Mouse (Mus musculus) liver, postnatal 0 days (tissue): ENCODE results near the gene Fbxl19. TPM values are rescaled to one million over a fixed set of nuclear protein-coding genes. Genes with fewer than 3 reads are reported as not detected.
A peak's percentile ranks its signal among the peaks of the same experiment; 100 is the strongest.

Experiments
- ATAC-seq: fragments of 200-750 bp; cut with Nextera tagmentation; 2 replicates; pipeline ENCODE4 v1.8.0; 2017; ENCODE audit warnings: mild to moderate bottlenecking, moderate library complexity
- DNase-seq: peaks from one replicate; pipeline ENCODE4 v3.0.0-alpha.2; 2016
- H3K27ac ChIP-seq: fragments of 300-500 bp; sonication (generic); 2 replicates; pipeline ENCODE4 v1.5.1; 2014; ENCODE audit warnings: antibody characterized with exemption, moderate library complexity, mild to moderate bottlenecking, low read depth
- H3K27me3 ChIP-seq: fragments of 300-500 bp; sonication (generic); 2 replicates; pipeline ENCODE4 v1.6.1; 2014; ENCODE audit warnings: low read length, control low read depth, mixed read lengths; ENCODE audit not compliant: insufficient read depth
- H3K36me3 ChIP-seq: fragments of 300-500 bp; sonication (generic); replicated peaks from 2 replicates; pipeline ENCODE4 v1.6.1; 2014; ENCODE audit warnings: mild to moderate bottlenecking, control low read depth, low read length, moderate library complexity, mixed read lengths; ENCODE audit not compliant: insufficient read depth
- H3K4me1 ChIP-seq: fragments of 300-500 bp; sonication (generic); 2 replicates; pipeline ENCODE4 v1.6.1; 2014; ENCODE audit warnings: antibody characterized with exemption, mild to moderate bottlenecking, control low read depth; ENCODE audit not compliant: insufficient read depth
- H3K4me2 ChIP-seq: fragments of 300-500 bp; sonication (generic); 2 replicates; pipeline ENCODE4 v1.6.1; 2014; ENCODE audit warnings: low read depth, mild to moderate bottlenecking, low read length, moderate library complexity, mixed read lengths
- H3K4me3 ChIP-seq: fragments of 300-500 bp; sonication (generic); 2 replicates; pipeline ENCODE4 v1.5.1; 2014; ENCODE audit warnings: low read depth, low read length
- H3K9ac ChIP-seq: fragments of 300-500 bp; sonication (generic); replicated peaks from 2 replicates; pipeline ENCODE4 v1.6.1; 2014; ENCODE audit warnings: mild to moderate bottlenecking, moderate library complexity
- H3K9me3 ChIP-seq: fragments of 300-500 bp; sonication (generic); 2 replicates; pipeline ENCODE4 v1.6.1; 2016; ENCODE audit warnings: mild to moderate bottlenecking, control low read depth, low read length, mixed read lengths
- CTCF ChIP-seq: sonication (generic); IDR thresholded peaks from 2 replicates; pipeline ENCODE4 v1.5.1; 2016; ENCODE audit warnings: antibody characterized with exemption, low read depth
- EP300 ChIP-seq: IDR thresholded peaks from 2 replicates; pipeline ENCODE4 v1.6.1; 2016; ENCODE audit warnings: antibody characterized with exemption, low read depth, mild to moderate bottlenecking
- WGBS: fragments of 180-500 bp; shearing (Covaris S2); extraction: QIAGEN DNeasy Blood & Tissue Kit; methylation state at CpG from one replicate; pipeline ENCODE4 v1.1.7; 2014; ENCODE audit not compliant: insufficient replicate concordance; 5-methylcytosine and 5-hydroxymethylcytosine counted together
- polyA plus RNA-seq: library from polyadenylated mRNA; unstranded; fragments of >200 nt; fragmentation: Nextera tagmentation; extraction: Ambion mirVana; gene quantifications from 2 replicates; pipeline ENCODE4 v1.2.1, GENCODE M21; 2015

Fbxl19 gene
- polyA plus RNA-seq, 1 experiment from 2014 or later = 1.6 TPM

- peak overlapping the region; percentile 85 for H3K9ac ChIP-seq
- DNase-seq (peak; percentile 24), ATAC-seq (no peak)
- H3K4me3 ChIP-seq = peak overlapping the region; percentile 84
- no peak for TF ChIP-seq CTCF
- TF ChIP-seq EP300 = no peak
- 32% methylated on average over 20 of the region's 22 CpGs for WGBS
- H3K36me3 ChIP-seq = 0 out of 2 replicates have a peak, but pooled peaks cover 9% of the 10 kb centered on the region
- H3K9me3 ChIP-seq = no peaks in the 10 kb centered on the region
- peaks cover 31% of the 10 kb centered on the region for H3K4me1 ChIP-seq
- no peaks in the 10 kb centered on the region for H3K27me3 ChIP-seq
- H3K4me2 ChIP-seq = peak overlapping the region; percentile 97
- H3K27ac ChIP-seq = peak overlapping the region; percentile 94
These were observed 37.0 kb upstream of the Fbxl19 start for GRCm38 (mm10) chr7:127707045-127707956.

DNA sequence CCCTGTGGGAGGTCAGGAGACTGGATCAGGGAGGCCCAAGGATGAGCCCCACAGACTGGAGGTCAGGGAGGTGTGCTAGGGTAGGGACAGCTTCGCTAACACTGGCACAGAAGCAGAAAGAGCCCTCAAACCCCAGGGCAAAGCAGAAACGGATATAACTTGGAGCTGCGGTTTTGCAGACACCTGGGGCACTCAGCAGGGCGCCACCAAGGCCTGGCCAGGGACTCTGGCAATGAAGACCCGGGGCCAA lies 36.5 kb upstream of the Fbxl19 start:
- peak overlapping the region; percentile 85 for H3K9ac ChIP-seq
- peak overlapping the region; percentile 84 for H3K4me3 ChIP-seq
- DNase-seq = no peak
- H3K4me2 ChIP-seq = peak overlapping the region; percentile 97
- 0% methylated on average over 5 of the region's 5 CpGs for WGBS
- no peaks in the 10 kb centered on the region for H3K9me3 ChIP-seq
- 0 out of 2 replicates have a peak, but pooled peaks cover 9% of the 10 kb centered on the region for H3K36me3 ChIP-seq
- TF ChIP-seq EP300 = no peak
- no peak for TF ChIP-seq CTCF
- peaks cover 37% of the 10 kb centered on the region for H3K4me1 ChIP-seq
- ATAC-seq = no peak
- H3K27me3 ChIP-seq = no peaks in the 10 kb centered on the region
- peak overlapping the region; percentile 94 for H3K27ac ChIP-seq

DNA sequence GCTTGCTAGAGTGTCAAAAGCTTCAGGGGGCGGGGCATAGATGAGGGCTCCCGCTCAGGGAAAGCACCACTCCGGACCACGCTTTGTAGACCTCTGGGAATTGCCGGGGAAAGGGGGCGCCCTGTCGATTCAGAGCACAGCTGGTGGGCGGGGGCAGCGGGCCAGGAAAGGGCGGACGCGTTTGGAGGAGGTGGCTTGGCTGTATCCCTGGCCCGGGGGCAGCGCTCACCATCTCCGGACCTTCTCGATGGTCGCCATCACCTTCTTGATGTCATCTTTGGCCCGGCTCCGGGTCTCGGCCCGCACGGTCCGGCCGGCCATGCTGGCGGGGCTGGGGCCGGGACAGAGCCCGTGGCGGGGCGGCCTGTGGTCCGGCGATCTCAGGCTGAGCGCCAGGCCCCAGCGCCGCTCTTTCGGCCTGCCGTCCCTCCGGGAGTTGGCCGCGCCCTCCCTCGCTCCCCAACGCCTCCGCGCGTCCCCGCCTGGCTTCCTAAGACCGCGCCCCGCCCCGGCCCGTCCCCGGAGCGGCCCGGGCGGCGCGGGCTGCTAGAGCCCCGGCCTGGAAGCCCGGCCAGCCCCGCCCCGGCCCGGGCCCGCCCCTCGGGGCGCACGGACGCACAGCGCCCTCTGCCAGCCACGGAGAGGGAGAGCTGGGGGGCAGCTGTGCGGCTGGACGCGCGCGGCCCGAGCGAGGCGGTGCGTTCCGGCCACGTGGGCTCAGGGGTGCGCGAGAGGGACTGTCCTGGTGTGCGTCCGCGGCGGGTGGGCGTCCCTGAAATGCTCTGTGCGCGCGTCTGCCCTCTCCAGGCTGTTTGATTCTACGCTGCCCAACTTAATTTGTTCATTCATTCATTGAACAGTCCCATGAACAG lies 35.9 kb upstream of the Fbxl19 start, which contains the start of gene Bcl7c:
Bcl7c (minus strand) TSS at position 727 of the 872 bp plus-strand sequence.
- peak within 1 kb of the TSS; percentile 97 for H3K4me2 ChIP-seq
- peak; percentile 81 for ATAC-seq
- H3K4me3 ChIP-seq = peak within 1 kb of the TSS; percentile 84
- H3K9ac ChIP-seq = peak within 1 kb of the TSS; percentile 85
- peak; percentile 90 for DNase-seq
- H3K36me3 ChIP-seq = 0 out of 2 replicates have a peak, but pooled peaks cover 9% of the 10 kb centered on the region
- H3K4me1 ChIP-seq = peaks cover 38% of the 10 kb centered on the region
- no peaks in the 10 kb centered on the region for H3K9me3 ChIP-seq
- no peak for TF ChIP-seq EP300
- TF ChIP-seq CTCF = peak; percentile 71
- H3K27ac ChIP-seq = peak within 1 kb of the TSS; percentile 94
- WGBS = under 1% methylated on average over 77 of the region's 90 CpGs
- H3K27me3 ChIP-seq = no peaks in the 10 kb centered on the region

DNA sequence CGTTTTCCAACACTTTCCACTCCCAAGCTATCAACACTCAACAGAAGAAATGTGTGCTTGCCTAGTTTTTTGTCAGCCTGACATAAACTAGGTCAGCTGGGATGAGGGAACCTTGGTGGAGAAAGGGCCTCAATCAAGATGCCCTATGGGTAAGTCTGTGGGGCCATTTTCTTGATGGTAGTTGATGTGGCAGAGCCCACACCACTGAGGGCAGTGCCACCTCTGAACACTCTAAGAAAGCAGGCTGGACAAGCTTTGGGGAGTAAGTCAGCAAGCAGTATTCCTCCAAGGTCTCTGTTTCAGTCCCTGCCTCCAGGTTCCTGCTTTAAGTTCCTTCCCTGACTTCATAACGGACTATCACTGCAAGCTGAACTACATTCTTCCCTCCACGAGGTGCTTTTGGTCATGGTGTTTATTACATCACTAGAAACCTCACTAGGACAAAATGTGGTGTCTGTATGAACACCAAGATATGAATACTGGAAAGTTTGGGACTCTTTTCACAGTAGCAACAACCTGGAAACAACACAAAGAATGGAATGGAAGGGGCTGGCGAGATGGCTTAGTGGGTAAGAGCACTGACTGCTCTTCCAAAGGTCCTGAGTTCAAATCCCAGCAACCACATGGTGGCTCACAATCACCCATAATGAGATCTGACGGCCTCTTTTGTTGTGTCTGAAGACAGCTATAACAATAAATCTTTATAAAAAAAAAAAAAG lies 34.9 kb upstream of the Fbxl19 start:
- Histone ChIP-seq H3K9me3 (no peaks in the 10 kb centered on the region), H3K36me3 (0 out of 2 replicates have a peak, but pooled peaks cover 9% of the 10 kb centered on the region), H3K9ac (no peak overlapping the region), H3K27me3 (no peaks in the 10 kb centered on the region), H3K4me2 (peak overlapping the region; percentile 97), H3K27ac (peak overlapping the region; percentile 94; the same call in 1 of the 2 replicates), H3K4me3 (peak overlapping the region; percentile 84), H3K4me1 (peaks cover 38% of the 10 kb centered on the region)
- DNase-seq (no peak), ATAC-seq (no peak)
- no peak for TF ChIP-seq EP300
- no peak for TF ChIP-seq CTCF
- WGBS = 65% methylated on average over 5 of the region's 5 CpGs

GRCm38 (mm10) chr7:127711031-127711430 lies 33.3 kb upstream of the Fbxl19 start:
- Histone ChIP-seq H3K4me2 (no peak overlapping the region), H3K9me3 (no peaks in the 10 kb centered on the region), H3K36me3 (0 out of 2 replicates have a peak, but pooled peaks cover 9% of the 10 kb centered on the region), H3K27me3 (no peaks in the 10 kb centered on the region), H3K9ac (no peak overlapping the region), H3K4me1 (peaks cover 38% of the 10 kb centered on the region), H3K27ac (peak overlapping the region; percentile 78), H3K4me3 (no peak overlapping the region)
- TF ChIP-seq EP300 (no peak), CTCF (no peak)
- peak; percentile 22 for ATAC-seq
- DNase-seq = no peak
- WGBS = 69% methylated on average over 3 of the region's 3 CpGs
